Mouse (Mus musculus) liver, adult (tissue): ENCODE results near the gene BC004004.

Experiments
- GATA4 ChIP-seq: IDR thresholded peaks from 2 replicates; pipeline ENCODE4 v1.6.1; 2014; ENCODE audit warnings: mild to moderate bottlenecking, low read length; ENCODE audit not compliant: insufficient replicate concordance

The BC004004 gene

DNA sequence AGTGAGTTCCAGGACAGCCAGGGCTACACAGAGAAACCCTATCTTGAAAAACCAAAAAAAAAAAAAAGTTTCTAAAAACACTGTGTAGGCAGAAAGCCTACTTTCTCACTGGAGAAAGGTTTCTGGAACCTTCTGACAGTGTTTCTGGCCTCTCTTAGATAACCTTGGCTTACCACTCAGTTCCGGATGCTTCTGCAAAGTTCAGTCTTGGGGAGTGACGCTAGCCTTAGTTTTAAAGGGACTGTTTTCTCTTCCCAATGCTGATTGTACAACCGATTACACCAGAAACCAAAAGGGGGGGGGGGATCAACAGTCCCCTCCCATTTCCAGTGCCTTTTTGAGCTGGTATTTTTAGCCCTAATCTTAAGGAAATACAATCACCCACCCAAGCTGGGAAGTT is 55.0 kb downstream of the BC004004 start:
- TF ChIP-seq GATA4 = peak; percentile 85

DNA sequence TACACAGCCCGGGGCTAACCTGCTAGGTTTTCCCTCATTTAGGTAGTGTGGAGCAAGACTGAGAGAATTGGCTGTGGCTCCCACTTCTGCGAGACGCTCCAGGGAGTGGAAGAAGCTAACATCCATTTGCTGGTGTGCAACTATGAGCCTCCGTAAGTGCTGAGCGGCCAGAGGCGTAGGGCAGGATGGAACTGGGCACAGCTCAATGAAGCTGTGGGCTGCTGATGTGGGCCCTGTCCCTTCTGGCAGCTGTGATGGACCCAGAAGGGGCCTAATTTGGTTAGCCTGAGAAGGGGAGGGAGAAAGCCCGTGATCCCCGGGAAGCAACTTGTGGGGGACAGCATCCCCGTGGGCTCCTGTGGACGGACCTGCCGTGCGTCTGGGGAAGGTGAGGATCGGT is 57.2 kb downstream of the BC004004 start:
- TF ChIP-seq GATA4 = no peak

DNA sequence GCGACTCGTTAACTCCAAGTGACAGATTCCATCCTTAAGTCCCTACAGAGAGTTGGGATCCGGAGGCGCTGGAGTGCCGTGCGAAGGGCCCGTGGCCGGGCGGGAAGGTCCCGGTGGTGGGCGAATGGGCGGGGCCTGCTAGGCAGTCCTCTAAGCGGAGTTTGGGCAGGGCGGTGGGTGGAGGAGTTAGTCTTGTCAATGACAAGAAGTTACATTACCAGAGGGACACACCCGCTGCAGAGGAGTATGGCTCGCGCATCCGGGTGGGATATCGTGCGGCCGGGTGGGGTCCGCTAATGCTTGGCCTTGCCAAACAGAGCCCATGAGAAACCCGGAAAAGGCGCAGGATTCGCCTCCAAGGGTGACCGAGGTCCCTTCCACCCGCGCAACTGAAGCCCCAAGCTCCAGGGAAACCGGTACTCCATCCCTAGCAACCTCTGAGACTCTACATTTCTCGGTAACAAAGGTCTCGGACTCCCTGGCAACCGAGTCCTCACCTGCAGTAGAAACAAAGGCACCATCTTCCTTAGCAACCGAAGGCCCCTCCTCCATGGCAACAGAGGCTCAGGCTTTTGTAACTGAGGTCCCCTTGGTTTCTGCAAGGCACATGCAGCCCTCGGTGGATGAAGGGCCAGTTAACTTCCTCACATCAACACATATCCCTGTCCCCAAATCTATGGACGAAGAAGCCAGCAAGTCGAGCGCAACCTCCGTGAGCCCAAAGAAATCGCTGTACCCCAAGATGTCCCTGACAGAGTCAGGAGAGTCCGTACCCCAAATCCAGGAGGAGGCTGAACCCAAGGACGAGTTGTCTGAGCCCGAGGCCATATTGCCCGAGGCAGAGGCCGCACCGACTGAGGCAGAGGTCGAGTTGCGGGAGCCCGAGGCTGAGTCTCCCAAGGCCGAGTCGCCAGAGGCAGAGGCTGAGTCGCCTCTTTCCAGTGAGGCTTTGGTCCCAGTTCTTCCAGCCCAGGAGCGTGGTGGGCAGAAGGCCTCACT is 58.2 kb downstream of the BC004004 start:
- TF ChIP-seq GATA4 = no peak

DNA sequence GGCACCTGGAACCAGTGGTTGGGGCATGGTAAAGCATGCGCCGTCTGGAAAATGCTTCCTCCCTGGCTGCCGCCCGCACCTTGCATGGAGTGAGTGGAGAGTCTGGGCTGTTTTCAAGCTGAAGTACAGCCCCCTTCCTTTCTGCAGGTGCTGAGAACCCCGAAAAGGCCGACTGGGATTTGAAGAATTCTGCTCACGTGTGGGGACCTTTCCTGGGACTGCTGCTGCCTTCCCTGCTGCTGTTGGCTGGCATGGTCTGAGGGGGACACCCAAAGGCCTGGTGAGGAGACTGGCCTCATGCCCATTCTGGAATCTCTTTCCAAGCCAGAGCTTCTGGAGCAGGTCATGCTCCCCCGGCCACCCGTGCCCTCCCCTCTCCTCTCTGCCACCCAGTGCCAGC is 59.1 kb downstream of the BC004004 start:
- no peak for TF ChIP-seq GATA4

DNA sequence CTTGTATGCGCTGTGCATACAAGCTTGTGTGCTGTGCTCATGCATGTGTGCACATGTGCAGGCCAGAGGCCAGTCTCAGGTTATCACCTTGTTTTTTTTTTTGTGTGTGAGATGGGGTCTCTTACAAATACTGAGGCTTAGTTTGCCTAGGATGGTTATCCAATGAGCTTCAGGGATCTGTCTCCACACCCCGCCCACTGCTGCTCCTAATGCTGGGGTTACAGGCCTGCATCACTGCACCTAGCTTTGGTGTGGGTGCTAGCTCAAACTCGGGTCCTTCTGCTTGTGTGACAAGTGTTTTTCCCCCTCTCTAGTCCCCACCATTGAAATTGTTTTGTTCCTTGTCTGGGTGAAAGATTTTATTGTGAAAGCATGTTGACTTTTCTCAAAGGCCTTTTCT is 61.6 kb downstream of the BC004004 start:
- TF ChIP-seq GATA4 = no peak

DNA sequence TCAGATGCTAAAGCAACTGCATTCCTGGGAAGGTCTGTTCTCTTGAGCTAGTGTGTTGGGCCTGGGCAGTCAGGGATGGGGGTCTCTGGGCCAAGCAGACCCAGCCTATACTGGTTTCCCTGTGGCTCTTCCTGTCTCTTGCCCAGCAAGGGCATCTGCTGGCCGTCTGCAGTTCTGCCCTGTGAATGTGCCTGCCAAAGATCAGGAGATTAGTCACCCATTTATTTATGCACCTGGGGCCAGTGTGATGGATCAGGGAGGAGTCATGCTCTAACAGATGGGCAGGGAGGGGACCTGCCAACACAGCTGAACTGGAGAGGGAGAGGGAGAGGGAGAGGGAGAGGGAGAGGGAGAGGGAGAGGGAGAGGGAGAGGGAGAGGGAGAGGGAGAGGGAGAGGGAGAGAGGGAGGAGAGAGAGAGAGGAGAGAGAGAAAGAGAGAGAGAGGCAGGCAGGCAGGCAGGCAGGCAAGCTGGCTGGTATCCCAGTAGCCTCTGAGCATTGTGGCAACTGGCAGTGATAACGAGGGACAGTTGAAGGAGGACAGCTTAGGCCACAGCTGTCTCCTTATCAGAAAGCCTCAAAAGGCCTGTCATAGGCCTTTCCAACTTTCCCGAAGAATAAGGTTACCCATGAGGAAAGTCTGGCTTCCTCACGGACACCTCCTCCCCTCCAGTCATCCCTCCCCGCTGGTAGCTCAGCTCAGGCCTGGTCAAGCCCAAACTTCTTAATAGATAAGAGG is 62.3 kb downstream of the BC004004 start:
- TF ChIP-seq GATA4 = no peak

DNA sequence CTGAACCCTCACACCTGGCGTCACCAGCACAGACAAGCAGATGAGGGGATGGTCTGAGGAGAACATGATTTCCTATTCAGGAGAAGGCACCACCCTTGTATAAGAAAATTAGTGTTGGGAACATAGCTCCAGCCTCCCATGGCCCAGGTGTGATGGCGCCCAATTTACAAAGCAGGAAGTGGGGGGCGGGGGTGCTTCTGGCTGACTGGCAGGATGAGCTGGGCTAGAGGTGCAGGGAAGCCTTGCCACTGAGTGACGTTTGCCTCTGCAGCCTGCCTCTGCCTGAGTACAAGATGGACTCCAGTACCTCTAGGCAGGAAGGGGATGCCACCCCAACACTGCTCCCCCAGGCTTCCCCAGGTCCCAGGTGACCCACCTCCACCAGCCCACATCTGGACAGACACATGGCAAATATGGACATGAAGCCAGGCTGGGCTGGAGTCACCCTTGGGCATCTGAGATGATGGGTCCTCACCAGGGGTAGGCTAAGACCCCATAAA is 63.6 kb downstream of the BC004004 start:
- no peak for TF ChIP-seq GATA4

DNA sequence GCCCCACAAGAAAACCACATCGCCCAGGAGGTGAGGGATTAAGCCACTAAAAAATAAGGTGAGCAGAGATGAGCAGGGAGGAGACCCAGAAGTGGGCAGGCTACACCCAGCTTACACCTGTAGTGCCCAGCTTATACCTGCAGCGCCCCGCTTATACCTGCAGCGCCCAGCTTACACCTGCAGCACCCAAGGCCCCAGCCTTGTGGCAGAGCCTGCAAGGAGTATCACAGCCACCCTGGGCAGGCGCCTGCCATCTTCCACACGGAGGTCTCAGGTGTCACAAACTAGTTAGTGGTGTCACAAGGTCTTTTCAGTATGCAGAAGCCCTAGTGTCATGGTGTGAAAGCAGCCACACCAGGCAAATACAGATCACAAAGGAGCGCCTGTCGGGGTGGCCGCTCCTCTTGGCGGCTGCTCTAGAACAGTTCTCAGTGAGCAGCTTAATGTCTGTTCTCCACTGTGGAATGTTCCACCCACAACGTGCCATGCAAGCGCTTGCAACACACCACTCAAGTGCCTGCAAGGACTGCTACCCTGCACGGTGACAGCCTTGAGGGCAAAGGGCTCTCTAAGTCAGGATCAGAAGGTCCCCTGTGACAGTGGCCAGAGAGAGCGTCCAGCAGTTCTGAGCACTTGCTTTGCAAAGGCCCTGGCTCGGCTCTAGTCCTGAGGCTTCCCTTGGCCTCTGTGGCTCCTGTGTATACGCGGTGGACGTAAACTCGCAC is 67.8 kb downstream of the BC004004 start:
- no peak for TF ChIP-seq GATA4

DNA sequence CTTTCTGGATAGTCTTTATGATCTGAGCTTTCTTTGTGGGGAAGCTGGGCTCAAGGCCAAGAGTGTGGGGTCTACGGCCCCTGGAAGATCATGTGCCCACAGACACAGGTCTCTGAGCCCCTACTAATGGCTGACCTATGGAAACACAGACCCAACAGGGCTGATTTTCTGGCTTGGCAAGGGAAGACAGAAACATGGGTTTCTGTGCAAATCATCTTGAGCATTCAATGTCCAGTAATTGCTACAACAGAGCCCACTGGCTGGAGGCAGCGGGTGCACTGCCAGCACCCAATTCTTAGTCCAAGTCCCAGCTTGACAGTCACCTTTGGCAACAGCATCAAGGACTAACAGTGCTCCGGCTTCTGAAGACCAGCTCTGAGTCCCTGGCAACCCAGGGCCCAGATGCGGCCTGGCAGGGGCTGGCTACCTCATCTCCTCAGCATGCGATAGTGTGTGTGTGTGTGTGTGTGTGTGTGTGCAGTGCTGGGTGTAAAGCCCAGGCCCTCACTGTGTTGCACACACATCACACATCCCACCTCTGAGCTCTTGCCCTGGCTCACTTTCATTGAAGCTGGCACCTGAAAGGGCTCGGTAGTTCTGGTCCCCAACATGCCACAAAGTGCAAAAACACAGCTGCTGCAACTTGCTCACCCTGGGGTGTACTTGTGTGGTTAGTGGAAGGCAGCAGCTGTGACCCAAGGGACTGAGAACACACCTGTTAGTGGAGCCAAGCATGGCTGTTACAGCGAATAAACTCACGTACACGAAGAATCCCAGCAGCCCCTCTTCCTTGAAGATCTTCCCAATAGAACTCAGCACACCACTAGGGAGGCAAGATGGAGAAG is 69.6 kb downstream of the BC004004 start:
- TF ChIP-seq GATA4 = no peak

DNA sequence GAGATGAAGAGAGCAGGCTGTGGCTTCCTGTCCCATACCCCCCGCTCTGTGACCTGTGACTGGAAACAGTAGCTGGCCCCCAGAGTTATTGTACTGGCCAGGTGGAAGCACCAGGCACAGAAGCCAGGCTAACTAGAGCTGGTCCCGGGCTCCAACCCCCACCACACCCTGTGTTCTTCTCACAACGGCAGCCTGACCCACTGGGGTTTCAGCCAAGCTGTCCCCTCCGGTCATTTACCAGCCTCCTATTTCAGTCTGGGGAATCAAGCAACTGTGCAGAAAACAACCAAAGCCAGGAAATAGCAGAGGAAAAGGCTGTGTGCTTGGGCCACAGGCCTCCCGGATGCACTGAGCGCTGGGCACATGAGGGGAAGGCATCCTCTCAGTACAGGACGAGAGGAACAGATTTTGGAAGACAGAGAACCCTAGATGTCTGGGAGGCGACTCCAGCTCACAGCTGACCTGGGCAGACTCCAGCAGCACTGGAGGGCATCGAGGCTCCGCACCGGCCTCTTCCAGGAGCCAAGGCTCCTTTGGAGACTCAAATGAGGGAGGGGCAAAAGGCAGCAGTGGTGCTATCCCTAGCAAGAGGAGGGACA is 70.7 kb downstream of the BC004004 start:
- no peak for TF ChIP-seq GATA4

DNA sequence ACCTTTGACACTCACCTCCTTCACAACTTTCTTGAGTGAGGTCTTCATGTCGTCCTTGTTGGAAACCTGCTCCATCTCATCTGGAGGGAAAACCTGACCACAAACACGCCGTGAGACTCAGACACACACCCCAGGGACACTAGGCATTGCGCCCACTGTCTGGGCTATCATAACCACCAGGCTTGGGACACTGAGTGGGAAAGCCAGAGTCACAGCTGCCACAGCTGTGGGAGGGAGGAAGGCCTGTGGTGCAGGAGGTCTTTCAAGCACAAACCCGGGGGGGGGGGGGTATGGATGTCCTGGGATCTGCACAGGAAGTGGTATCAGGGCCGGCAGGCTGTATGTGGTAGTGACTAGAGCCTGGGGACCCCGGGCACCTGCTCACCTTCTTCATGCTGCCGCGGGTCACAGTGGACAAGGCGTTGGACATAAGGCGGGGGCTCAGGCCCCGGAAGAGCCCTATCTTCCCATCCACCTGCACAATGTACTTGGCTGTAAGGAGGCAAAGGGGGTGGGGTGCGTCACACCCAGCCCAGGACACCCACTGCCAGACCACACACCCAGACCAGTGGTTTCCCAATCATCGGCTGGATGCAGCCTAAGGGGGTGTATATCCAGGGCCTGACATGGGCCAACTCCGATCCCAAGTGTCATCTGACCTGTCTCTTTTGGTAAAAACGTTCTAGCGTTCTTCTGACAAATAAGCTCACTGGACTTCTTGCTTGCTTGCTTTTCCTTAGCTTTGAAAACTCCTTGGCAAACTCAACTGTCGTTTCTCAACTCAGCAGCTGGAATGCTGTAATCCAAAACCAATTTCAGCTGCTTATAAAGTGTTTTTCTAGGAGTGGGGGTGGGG is 72.0 kb downstream of the BC004004 start:
- no peak for TF ChIP-seq GATA4

DNA sequence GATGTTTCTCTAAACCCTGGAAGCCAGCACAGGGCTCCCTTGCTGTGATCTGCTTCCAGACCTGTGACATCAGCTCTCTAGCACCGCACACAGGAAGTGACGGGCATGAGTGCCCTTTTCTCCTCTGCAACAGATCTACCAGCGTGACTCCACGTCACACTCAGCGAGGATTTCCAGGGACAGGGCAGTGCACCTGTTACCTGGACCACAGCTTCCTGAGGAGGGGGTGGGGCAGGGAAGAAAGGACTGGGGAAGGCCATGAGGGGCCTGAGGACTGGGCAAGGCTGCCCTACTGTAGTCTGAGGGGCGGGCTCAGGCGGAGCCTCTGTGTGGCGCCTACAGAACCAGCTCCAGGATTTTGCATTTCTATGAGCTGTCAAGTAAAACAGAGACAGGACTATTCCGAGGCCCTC is 73.0 kb downstream of the BC004004 start:
- no peak for TF ChIP-seq GATA4
